9 mouse cellular contexts compared by ENCODE assay signal in genomic region chr19:53697376-53698126, GRCm38 (mm10). TPM values are rescaled to one million over a fixed set of nuclear protein-coding genes. Genes with fewer than 3 reads are reported as not detected.
DNase-seq lines count a peak whose midpoint lies in the region; ATAC-seq lines count a peak whose summit lies in the region.
"Had no signal": no experiment of that assay in that cellular context is flagged by ENCODE, and none has a peak within 500 bp of the region (broad histone marks: within the 10 kb centered on the region; RNA-seq: fewer than 3 reads in every experiment).

No protein-coding gene starts in this region.

- H3K27ac ChIP-seq in kidney, embryonic 14.5 days (ENCODE audit: low read depth, low read length): no peak overlapping the region
- H3K27ac ChIP-seq in midbrain, embryonic 11.5 days (ENCODE audit: low read depth, low read length): 0 out of 2 replicates have a peak overlapping the region, but pooled peaks have one; percentile 14

- H3K9ac ChIP-seq in kidney, embryonic 14.5 days (ENCODE audit: low read depth, low read length): no peak overlapping the region
- no peak overlapping the region for H3K9ac ChIP-seq in midbrain, embryonic 11.5 days (ENCODE audit: low read length)

- H3K36me3 ChIP-seq in kidney, embryonic 14.5 days (ENCODE audit: control insufficient read depth, insufficient read depth, low read length): no peaks in the 10 kb centered on the region
- no peaks in the 10 kb centered on the region for H3K36me3 ChIP-seq in midbrain, embryonic 11.5 days (ENCODE audit: control insufficient read depth, insufficient read depth, low read length)

- ATAC-seq in kidney, embryonic 14.5 days (ENCODE audit: low FRiP score, low TSS enrichment): 0 out of 2 replicates have a peak, but pooled peaks have one; percentile 35
- peak; percentile 65; the same call in 1 of the 2 replicates for ATAC-seq in midbrain, embryonic 11.5 days (ENCODE audit: low FRiP score)

- 55% methylated on average over 24 of the region's 24 CpGs for WGBS in kidney, embryonic 14.5 days
- WGBS in midbrain, embryonic 11.5 days: 37% methylated on average over 24 of the region's 24 CpGs

- intact Hi-C loops in left cerebral cortex, postnatal 10 days (cut with DNase I): no loop called here

- no peaks in the 10 kb centered on the region for H3K9me3 ChIP-seq in kidney, embryonic 14.5 days (ENCODE audit: control insufficient read depth, low read length)
- no peaks in the 10 kb centered on the region for H3K9me3 ChIP-seq in midbrain, embryonic 11.5 days (ENCODE audit: control insufficient read depth, low read length)

- no peaks in the 10 kb centered on the region for H3K27me3 ChIP-seq in kidney, embryonic 14.5 days (ENCODE audit: control insufficient read depth, insufficient read depth, low read length)
- no peaks in the 10 kb centered on the region for H3K27me3 ChIP-seq in midbrain, embryonic 11.5 days (ENCODE audit: control insufficient read depth, insufficient read depth, low read length)

- no peak for DNase-seq in kidney, adult 18-20 months
- DNase-seq in cerebellum, postnatal 36 days: peak; percentile 22 to 23
- DNase-seq in heart, adult 18-20 months: peak; percentile 78 to 81
- no peak for DNase-seq in midbrain, embryonic 11.5 days (ENCODE audit: low spot score, missing footprints)
- DNase-seq in left cerebral cortex, postnatal 10 days (ENCODE audit: extremely low spot score in 1 of 2, low spot score in 2 of 2): no peak
- no peak for DNase-seq in adrenal gland, adult (ENCODE audit: inconsistent age in 2 of 2, low spot score in 1 of 2)
- DNase-seq in thymus, postnatal 14 days: no peak
- DNase-seq: layer of hippocampus, postnatal 36 days had no signal

- H3K4me1 ChIP-seq in kidney, embryonic 14.5 days (ENCODE audit: control insufficient read depth, insufficient read depth, low read length): peaks cover 5% of the 10 kb centered on the region
- peaks cover 25% of the 10 kb centered on the region for H3K4me1 ChIP-seq in midbrain, embryonic 11.5 days (ENCODE audit: control insufficient read depth, insufficient read depth, low read length)

- no peak overlapping the region for H3K4me3 ChIP-seq in kidney, embryonic 14.5 days (ENCODE audit: low read length)
- no peak overlapping the region for H3K4me3 ChIP-seq in midbrain, embryonic 11.5 days (ENCODE audit: low read depth, low read length)

- no peak overlapping the region for H3K4me2 ChIP-seq in kidney, embryonic 14.5 days (replicated peaks; ENCODE audit: low read depth, low read length)
- H3K4me2 ChIP-seq in midbrain, embryonic 11.5 days: 0 out of 2 replicates have a peak overlapping the region, but pooled peaks have one; percentile 10

RNA-seq across cellular contexts. Expression of gene Rbm20, which starts 20.4 kb away (rescaled TPM):
- polyA plus RNA-seq in kidney, embryonic 14.5 days (2014; fragmentation: Nextera tagmentation; extraction: Ambion mirVana): 2.2 and 3.6 TPM in 2 replicates
- 100 to 1,000 TPM; 175 to 184 TPM for total RNA-seq in heart, adult 18-20 months (2021)
- polyA plus RNA-seq in midbrain, embryonic 11.5 days (2014; fragmentation: Nextera tagmentation; extraction: Ambion mirVana): 0.73 and 1.0 TPM in 2 replicates
- total RNA-seq in left cerebral cortex, postnatal 10 days (2021): 1 to 10 TPM; 1.9 to 2.4 TPM

Comparison
In these comparisons a context has a peak if more than half of its experiments do, and no peak if none do; other contexts are left out.
1. DNase-seq: peak in cerebellum, postnatal 36 days (2 of 2) and heart, adult 18-20 months (2 of 2); none in kidney, adult 18-20 months (single experiment), midbrain, embryonic 11.5 days (single experiment), left cerebral cortex, postnatal 10 days (0 of 2), adrenal gland, adult (0 of 2) and thymus, postnatal 14 days (single experiment).
2. RNA of gene Rbm20, which starts 20.4 kb away (total RNA-seq): 175 to 184 TPM in heart, adult 18-20 months; 1.9 to 2.4 TPM in left cerebral cortex, postnatal 10 days; every median in the first group is over 10 times any median in the second.